Mouse (Mus musculus) heart, postnatal 0 days (tissue): ENCODE data around the gene Bsnd.

ENCODE experiments used
- CTCF ChIP-seq: IDR thresholded peaks from 2 replicates; pipeline ENCODE4 v1.5.1; 2016; ENCODE audit warnings: antibody characterized with exemption, control low read depth, low read depth
- EP300 ChIP-seq: IDR thresholded peaks from 2 replicates; pipeline ENCODE4 v1.6.1; 2016; ENCODE audit warnings: antibody characterized with exemption, low read depth

DNA sequence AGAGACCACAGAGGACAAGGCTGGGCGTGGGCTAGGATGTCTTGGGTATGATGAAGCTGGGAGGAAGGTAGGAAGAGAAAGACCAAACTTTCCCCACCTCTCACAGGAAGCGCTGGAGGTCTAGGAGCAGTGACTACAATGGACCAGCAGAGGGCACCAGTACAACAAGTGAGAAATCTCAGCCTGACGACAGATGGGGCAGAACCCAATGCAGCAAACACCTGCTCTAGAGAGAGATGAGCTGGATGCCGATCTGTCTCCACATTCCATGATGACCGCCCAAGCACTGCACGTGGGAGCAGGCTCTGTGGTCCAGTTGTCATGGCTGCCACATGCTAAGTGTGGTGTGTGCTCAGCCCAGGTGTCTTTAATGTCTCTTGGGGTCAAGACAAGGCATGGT is 17.8 kb downstream of the Bsnd start:
- TF ChIP-seq CTCF (peak; percentile 86), EP300 (no peak)
